Mouse (Mus musculus): Measurements from ENCODE around the gene Rnd1.

Rnd1 gene

GRCm38 (mm10) chr15:98676940-98677728, at the start of gene Rnd1:
Gene Rnd1, minus strand, starts transcription at chr15:98677461.
- DNase-seq (ENCODE audit: low spot score), result peak; percentile 64

GRCm38 (mm10) chr15:98726746-98727145, 49.5 kb upstream of the Rnd1 start:
- no peak for DNase-seq (ENCODE audit: low spot score)

- DNase-seq (ENCODE audit: low spot score), result no peak
Observed at GRCm38 (mm10) chr15:98726079-98726478, 48.8 kb upstream of the Rnd1 start.

GRCm38 (mm10) chr15:98724441-98724840, 47.2 kb upstream of the Rnd1 start:
- DNase-seq (ENCODE audit: low spot score), result no peak

- DNase-seq (ENCODE audit: low spot score), result no peak
Observed at GRCm38 (mm10) chr15:98722854-98723253, 45.6 kb upstream of the Rnd1 start.

GRCm38 (mm10) chr15:98722191-98722590, 44.9 kb upstream of the Rnd1 start:
- DNase-seq (ENCODE audit: low spot score), result no peak

GRCm38 (mm10) chr15:98717301-98717700, 40.0 kb upstream of the Rnd1 start:
- no peak for DNase-seq (ENCODE audit: low spot score)

- no peak for DNase-seq (ENCODE audit: low spot score)
Observed at GRCm38 (mm10) chr15:98714230-98714652, 37.0 kb upstream of the Rnd1 start.

- DNase-seq (ENCODE audit: low spot score), result peak; percentile 76
Observed at GRCm38 (mm10) chr15:98710442-98710841, 33.2 kb upstream of the Rnd1 start.

- peak; percentile 75 for DNase-seq (ENCODE audit: low spot score)
Observed at GRCm38 (mm10) chr15:98707766-98708372, 30.6 kb upstream of the Rnd1 start, which contains the start of gene Ccdc65. Gene Ccdc65, plus strand, starts transcription at chr15:98708207.

- no peak for DNase-seq (ENCODE audit: low spot score)
Observed at GRCm38 (mm10) chr15:98704312-98704711, 27.1 kb upstream of the Rnd1 start.

- DNase-seq (ENCODE audit: low spot score), result peak; percentile 91
Observed at GRCm38 (mm10) chr15:98699190-98700105, 22.2 kb upstream of the Rnd1 start.

- no peak for DNase-seq (ENCODE audit: low spot score)
Observed at GRCm38 (mm10) chr15:98696216-98696615, 19.0 kb upstream of the Rnd1 start.

GRCm38 (mm10) chr15:98695726-98696125, 18.5 kb upstream of the Rnd1 start:
- DNase-seq (ENCODE audit: low spot score), result no peak

- DNase-seq (ENCODE audit: low spot score), result no peak
Observed at GRCm38 (mm10) chr15:98692171-98692715, 15.0 kb upstream of the Rnd1 start.

GRCm38 (mm10) chr15:98691486-98692147, 14.4 kb upstream of the Rnd1 start:
- DNase-seq (ENCODE audit: low spot score), result no peak

- no peak for DNase-seq (ENCODE audit: low spot score)
Observed at GRCm38 (mm10) chr15:98689682-98690081, 12.4 kb upstream of the Rnd1 start.

- DNase-seq (ENCODE audit: low spot score), result no peak
Observed at GRCm38 (mm10) chr15:98685926-98686325, 8.7 kb upstream of the Rnd1 start.

- DNase-seq (ENCODE audit: low spot score), result no peak
Observed at GRCm38 (mm10) chr15:98683746-98684145, 6.5 kb upstream of the Rnd1 start.

- DNase-seq (ENCODE audit: low spot score), result no peak
Observed at GRCm38 (mm10) chr15:98683177-98683576, 5.9 kb upstream of the Rnd1 start.

- DNase-seq (ENCODE audit: low spot score), result no peak
Observed at GRCm38 (mm10) chr15:98681633-98682032, 4.4 kb upstream of the Rnd1 start.

GRCm38 (mm10) chr15:98680660-98681059, 3.4 kb upstream of the Rnd1 start:
- no peak for DNase-seq (ENCODE audit: low spot score)

All from urinary bladder, postnatal 25 days (tissue).